Mouse (Mus musculus): ENCODE data around the gene Gapdh.

Gapdh gene

DNA sequence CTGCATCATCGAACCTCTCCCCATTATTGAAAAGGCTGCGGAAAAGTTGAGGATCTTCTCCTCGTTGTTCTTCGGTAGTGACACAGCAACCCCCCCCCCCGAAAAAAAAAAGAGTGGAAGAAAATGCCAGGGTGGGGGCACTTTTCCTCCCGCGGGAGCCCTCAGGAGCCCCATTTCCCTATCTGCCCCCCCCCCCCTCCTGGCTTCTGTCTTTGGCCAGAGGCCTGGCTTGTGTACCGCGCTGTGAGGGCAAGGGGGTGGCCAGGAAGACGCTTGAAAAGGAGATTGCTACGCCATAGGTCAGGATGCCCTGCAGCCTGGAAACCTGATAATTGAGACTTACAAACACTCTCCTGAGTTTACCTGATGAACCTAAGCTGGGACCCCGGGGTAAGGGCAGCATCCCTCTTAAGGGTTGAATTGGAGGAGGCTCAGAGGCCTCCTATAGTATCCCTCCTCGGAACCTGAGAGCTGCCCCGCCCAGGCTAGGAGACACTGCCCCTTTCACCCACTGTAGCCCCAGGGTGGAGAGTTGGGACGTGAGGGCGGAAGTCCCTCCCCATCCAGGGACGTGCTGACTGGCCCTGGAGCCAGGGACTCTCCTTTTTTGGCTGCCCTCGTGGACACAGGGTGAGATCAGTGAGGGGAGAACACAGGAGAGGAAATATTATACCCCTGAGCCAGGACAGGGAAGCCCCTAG lies at the start of gene Gapdh:
Gene Gapdh (minus strand): TSS at position 417 of the 701 bp plus-strand sequence.
- peak; percentile 76 to 78 for DNase-seq

DNA sequence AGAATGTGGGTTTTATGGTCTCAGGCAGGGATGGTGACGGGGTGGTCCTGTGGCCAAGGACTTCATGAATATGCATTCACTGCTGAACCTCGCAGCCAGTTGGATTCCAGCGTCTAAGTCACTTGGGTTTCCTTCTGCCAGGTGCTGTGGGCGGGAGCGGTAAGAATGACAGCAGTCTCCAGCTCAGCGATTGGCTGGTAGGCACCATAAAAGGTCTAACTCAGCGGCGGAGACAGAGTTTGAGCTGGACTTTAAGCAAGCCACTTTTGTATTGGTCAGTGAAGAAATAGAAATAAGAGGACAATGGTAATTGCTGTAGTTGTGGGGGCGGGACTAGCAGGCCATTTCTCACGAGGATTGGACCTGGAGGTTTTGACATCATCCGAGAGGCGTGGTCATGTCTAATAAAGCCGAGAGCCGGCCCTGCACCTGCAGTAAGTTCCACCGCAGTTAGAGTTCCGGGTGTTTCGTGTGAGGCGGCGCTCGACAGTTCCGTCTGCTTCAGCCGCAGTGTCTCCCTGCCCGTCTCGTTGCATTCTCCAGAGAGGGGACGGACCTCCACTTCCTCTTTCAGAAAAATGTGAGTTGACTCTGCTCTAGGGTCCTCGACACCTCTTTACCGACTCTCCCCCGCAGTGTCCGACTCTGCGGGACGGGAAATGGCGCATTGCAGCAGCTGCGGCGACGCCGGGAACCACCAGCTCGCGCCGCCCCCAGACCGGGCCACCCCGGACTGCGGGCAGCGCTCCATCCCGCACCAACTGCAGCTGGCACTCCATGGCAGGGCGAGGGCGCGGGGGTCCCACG lies 49.1 kb upstream of the Gapdh start, which contains the start of gene Vamp1:
Gene Vamp1 (plus strand): TSS at position 404 of the 807 bp plus-strand sequence.
- DNase-seq = peak; percentile 96

DNA sequence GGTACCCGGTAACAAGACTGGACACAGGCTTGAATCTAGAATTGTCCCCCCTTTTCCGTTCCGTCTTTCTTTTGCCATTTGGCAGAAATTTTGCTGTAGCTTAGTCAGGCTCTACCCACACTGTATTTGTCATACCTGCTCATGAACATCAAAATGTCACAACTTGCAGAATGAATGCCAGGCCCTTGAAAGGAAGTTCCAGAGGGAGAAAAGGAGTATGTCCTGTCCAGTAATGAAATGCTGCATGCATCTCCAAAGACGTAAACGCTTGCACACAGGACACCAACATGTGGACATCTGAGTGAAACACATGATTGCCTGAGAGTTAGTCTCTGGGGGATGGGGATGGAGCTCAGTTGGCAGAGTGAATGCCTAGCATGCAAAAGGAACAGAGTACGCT lies 47.4 kb upstream of the Gapdh start:
- no peak for DNase-seq

DNA sequence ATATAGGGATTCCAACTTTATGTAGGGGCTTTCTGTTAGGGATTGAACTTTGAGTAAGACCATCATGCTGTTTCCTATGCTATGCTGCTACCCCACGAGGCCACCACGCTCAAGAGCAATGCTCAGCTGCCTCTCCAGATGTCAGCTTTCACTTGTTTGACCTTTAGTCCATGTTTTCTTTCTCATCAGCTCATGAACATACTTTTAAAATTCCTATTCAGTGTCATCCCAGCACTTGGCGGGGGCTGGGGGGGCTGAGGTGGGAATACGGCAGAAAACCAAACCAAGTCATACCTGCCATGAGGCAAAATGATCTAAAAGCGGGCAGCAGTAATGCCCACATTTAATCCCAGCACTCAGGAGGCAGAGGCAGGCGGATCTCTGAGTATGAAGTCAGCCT lies 46.9 kb upstream of the Gapdh start:
- no peak for DNase-seq

DNA sequence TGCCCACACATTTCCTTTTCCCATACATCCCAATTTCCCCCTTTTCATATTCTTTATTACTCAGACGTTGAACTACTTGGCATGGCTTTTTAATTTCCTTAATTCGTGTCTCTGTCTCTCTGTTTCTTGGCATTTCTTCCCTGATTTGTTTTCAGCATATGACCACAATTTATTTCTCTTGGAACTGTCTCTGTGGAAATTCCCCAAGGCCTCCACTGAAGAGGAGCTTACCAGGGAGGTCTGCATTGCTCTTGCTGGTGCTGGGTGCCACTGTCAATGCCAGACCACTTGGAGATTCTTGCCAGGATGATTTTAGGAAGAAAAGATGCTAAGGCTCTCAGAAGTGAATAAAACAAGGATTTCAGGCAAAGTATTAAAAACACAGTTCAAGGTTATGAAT lies 46.4 kb upstream of the Gapdh start:
- no peak for DNase-seq

DNA sequence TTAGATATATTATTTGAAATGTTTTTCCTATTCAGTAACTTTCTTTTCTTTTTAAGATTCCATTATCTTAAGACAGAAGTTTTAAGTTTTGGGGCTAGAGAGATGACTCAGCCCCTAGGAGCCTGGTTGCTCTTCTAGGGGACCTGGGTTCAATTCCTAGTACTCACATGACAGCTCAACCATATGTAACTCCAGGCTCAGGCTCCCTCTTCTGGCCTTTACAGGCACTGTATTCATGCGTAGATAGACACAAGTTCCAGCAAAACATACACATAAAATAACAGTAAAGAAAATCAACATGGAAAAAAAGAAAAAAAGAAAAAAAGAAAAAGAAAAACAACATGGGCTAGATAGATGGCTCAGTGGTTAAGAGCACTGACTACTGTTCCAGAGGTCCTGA lies 44.2 kb upstream of the Gapdh start:
- DNase-seq = no peak

DNA sequence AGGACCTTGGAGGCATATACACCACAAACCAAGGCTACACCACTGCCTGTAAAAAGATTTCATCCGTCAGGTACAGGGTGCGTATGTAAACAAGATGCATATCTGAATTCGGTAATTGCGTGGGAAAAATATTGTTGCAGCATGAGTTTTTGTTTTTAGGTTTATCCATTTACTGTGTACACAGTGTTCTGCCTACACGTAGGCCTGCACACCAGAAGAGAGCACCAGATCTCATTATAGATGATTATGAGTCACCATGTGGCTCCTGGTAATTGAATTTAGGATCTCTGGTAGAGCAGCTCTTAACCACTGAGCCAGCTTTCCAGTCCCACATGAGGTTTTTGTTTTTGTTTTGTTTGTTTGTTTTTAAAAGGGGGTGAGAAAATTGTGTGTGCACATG lies 30.9 kb upstream of the Gapdh start:
- no peak for DNase-seq

DNA sequence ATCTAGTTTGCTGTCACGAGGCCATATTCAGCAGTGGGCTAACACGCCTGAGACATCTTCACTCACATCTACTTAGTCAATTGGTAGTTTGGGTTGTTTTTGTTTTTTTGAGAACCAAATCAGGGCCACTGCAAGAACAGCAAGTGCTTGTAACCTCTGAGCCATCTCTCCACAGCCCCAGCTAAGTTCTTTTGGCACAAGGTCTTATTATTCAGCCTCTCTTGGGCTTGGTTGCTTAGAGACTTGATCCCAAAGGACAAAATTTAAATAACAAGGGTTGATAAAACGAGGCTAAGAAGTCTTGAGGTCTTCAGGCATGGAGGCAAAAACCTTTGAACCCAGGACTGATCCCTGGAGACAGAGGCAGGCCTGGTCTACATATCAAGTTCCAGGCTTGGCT lies 30.0 kb upstream of the Gapdh start:
- no peak for DNase-seq

DNA sequence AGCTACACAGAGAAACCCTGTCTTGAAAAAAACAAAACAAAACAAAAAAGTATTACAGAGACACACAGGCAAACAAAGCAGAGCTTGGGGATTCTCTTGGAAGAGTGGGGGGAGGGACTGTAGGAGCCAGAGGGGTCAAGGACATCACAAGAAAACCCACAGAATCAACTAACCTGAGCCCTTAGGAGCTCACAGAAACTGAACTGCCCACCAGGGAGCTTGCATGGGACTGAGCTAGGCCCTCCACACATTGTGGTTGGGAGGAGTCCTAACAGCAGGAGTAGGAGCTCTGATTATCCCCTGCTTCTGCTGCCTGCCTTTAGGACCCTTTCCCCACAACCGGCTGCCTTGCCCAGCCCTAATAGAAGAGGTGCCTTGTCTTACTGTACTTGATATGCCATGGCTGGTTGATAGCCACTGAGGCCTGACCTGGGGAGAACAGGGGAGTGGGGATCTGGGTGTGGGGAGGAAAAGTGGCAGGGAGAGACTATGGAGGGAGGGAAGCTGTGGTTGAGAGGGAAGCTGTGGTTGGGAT lies 29.3 kb upstream of the Gapdh start:
- no peak for DNase-seq

DNA sequence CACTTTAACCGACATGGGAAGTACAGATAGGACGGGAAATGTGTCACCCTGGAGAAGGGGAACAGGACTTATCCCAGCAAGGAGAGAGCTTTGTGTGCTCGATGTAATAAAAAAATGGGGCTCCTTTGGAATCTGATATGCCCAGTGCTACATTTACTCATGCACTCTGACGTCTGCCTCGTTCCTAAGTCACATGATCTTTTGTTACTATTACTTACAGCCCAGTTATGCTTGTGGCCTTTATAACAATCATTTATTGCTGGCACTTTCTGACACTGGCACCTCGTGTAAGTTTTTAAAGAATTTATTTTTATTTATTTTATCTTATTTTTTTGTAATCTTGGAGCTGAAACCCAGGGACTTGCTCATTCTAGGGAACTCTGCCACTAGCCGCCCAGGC lies 27.1 kb upstream of the Gapdh start:
- DNase-seq = no peak

DNA sequence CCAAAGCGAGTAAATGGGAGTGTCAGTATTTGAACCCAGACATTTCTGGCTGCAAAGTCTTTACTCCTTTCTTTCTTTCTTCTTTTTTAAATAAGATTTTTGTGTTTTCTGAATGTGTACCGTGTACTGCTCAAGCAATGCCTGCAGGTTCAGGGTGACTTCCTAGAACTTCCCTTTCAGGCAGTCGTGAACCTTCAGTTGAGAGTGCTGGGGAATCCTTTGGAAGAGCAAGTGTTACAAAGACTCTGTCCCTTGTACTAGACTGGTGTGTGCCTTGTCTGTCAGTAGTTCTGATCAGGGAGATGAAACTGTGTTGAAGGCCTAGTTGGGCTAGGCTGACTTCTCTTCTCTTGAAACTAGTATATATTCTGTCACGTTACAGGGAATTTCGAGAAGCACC lies 26.6 kb upstream of the Gapdh start:
- DNase-seq = no peak

DNA sequence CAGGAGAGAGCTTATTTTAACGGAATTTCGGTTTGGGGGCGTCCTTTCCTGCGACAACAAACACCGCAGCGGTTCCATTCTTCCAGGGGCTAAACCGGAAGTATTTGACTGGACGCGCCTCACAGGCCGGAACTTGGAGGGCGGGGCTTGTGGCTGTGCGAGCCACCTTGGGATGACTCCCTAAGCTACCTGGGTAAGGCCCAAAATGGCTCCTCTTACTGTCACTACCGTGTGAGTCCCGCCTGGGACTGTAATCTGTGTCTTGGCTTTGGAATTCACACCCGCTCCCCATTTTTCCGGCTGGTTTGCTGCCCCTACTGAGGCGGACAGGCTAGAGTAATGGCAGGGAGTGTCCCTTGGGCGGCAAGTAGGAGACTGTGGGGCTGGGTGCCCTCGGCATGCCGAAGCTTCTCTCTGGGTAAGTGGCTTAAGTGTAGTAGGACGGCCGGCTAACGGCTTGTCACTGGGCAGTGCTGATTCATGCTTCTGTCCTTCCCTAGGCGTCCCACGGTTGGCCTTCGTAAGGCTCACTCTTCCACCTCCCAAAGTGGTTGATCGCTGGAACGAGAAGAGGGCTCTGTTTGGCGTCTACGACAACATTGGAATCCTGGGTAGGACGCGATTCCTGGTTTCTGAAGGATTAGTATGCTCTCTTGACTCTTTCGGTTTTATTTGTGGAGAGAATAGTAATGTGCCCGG lies 25.9 kb upstream of the Gapdh start:
- peak; percentile 97 to 98 for DNase-seq

DNA sequence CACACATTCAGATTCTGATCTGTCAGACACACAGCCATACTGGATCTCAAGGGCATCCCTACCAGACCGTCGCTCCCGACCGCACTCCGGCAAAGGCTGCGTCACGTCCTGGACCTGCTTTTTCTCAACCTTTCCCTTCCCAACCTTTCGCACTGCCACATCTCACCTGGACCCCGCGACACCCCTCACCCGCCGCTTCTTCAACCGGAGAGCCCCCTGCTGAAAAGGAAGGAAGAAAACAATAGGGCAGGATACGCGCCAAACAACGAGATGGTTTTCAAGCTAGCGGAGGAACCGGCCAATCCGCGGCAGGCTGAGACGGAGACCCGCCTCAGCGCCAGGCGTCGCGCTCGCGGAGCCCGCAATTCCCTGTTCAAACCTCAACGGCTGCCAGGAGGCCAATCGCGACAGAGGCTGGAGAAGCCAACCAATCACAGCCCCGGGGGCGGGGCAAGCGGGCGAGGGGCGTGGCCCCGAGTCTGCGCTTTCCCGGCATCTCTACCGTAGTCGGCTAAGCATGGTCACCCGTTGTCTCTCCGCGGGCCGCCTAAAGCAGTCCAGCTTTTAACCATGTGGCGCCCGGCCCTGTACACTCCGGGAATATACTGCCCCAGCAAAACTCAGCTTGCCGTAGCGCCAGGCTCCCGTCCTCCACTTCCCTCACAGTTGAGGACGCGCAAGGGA lies 25.2 kb upstream of the Gapdh start, which contains the start of the genes Ncapd2 and Mrpl51:
Gene Ncapd2 (minus strand): TSS at position 370 of the 684 bp plus-strand sequence.
Gene Mrpl51 (plus strand): TSS at position 470 of the 684 bp plus-strand sequence.
- peak; percentile 99 to 100 for DNase-seq

DNA sequence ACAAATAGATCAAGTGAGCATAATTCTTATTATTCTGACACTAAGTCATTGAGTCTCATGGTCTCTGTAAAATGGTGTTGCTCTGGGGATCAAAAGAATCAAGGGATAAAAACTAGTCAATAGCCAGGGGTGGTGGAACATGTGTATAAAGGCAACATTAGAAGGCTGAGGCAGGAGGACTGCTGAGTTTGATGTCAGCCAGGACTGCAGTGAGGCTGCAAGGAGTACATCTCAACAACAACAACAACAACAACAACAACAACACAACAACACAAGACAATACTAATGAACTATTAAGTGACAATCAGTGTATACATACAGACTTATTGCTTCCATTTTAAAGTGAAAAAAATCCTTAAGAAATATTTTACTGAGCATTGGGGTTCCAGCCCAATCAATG lies 24.5 kb upstream of the Gapdh start:
- no peak for DNase-seq

DNA sequence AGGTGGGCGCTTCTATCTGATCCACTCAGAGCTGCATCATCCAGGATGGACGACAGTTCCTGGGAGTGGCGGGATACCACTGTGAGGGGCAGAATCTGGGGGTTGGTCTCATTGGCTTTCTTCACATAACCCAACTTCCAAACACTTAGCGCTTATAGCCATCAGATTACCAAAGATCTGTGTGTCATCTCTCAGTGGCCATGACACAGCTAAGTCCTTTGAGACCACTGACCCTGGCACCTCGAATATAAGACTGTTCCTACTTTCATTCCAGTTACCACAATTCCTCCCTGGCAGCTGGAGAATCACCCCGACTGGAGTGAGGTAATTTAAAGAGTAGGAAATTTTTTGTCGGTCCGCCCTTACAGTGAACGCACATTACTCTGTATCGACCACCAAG lies 19.9 kb upstream of the Gapdh start:
- DNase-seq = no peak

DNA sequence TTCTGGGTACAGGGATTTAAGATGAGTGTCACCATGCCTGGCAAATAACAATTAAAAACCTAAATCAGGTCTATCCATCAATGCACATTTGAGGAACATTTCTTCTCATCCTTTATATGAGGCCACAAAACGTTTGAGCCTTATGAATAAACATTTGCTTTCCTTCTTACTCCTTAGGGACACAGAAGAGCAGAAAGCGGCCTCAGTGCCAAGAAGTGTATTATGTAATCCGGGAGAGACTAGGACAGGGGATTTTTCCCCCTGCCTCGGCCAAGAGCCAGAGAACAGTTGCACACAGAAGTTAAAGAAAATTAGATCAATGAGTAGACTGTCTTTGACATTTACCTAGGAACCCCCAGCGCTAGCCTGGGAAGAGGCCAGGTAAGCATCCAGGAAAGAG lies 15.9 kb upstream of the Gapdh start:
- DNase-seq = no peak

DNA sequence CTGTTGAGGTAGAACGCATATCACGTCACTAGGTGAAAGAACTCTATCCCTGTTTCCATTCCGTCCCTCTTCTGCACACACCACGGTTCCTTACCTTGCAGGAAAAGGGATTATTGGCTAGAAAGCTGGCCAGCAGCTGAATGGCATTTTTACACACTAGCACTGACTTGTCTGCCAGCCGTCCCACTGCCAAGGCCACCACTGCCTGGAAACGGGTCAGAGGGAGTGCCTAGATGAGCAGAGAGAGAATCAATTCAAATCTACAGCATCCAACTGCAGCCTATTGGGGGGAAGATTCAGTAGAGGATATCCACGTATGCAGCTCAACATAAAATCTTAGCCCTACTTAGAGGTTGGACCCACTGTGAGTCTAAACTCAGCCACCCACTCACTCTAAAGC lies 13.3 kb upstream of the Gapdh start:
- DNase-seq = no peak

DNA sequence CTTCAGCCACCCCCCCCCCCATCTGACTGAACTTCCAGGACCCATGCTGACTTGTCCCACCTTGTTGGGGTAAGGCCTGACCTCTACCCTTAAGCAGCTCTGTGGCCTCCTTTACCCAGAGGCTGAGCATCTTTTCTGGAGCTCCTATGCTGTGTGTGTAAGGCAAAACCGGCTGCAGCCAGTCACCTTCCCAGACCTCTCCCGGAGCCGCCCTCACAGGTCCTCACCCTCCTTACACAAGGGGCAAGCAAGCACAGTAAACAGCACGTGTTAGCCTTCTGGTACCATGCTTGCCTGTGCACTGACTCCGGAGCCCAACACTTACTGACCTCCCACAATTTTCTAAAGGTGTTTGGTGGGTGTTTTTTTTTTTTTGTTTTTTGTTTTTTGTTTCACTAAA lies 9.2 kb upstream of the Gapdh start:
- no peak for DNase-seq

DNA sequence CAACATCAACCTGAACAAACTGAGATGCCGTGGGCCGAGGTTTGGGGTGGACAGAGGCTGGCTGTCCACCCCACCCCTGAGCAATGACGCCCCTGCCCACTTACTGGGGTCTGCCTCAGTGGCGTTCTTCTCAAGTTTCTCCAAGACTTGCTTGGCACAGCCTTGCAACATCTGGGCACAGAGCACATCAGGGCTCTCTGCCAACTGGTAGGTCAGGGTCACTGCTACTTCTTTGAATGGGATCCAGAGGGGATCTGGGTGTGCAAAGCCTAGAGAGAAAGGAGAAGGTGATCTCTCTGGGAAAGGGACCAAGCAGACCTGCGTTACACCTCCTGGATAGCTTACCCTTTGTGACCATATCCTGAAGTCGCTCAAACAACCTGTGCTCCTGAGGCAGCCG lies 7.0 kb upstream of the Gapdh start:
- DNase-seq = no peak

DNA sequence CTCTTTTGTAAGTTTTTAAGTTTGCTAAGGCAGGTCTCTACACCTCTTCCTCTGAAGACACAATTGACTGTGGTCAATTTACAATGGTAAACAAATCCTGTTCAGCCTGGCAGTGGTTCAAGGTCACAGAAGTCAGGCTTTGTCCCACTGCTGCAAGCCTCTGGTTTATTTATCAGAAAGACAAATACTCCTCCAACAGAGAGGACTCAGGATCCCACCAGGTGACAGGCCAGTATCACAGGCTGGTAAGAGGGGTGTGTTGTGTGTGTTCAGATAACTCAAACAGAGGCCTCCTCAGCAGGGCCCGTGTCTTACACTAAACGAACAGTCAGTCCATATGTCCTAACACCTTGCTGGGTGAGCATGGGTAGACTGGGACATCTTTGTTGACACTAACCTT lies 6.2 kb upstream of the Gapdh start:
- no peak for DNase-seq

DNA sequence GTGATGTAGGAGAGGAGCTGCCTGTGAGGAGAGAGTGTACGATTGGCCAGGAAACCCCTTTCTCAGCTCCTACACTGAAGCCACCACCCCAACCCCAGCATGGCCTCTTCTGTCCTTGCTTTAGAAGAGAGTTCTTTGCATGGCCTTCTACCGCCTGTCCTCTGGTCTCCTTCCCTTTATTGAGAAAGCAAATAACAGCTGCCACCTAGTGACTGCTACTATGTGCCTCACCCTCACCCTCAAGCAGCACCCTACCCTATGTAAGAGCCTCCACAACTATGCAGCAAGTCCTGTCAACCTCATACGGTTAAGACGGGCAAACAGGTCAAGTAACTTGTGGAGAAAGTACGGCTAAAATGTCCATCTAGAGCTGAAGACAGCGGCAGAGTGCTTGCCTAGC lies 3.9 kb upstream of the Gapdh start:
- DNase-seq = no peak

DNA sequence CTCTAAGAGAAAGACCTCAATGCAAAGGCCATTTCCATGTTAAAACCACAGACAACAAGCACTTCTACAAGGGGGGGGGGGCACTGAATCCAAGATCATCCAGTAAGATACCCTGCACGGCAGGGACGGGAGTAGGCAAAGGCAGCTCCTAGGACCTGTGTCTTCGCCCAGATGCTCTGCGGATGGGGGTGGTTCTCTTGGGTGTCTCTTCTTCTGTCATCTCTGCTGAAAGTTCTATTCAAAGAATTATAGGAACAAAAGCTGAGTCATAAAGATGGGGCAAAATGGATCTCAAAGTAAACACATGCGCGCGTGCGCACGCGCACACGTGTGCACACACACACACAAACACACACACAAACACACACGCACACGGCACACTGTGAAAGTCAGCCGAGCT lies 1.8 kb upstream of the Gapdh start:
- DNase-seq = no peak

Measured in cerebellum, postnatal 10 days (tissue).